In genomic region chr17:24558600-24559099, GRCm38 (mm10) we compare ENCODE assay signal across 8 mouse cellular contexts. TPM values are rescaled to one million over a fixed set of nuclear protein-coding genes. Genes with fewer than 3 reads are reported as not detected.
DNase-seq lines count a peak whose midpoint lies in the region; ATAC-seq and TF ChIP-seq lines count a peak whose summit lies in the region.

No protein-coding gene starts in this region.

- no peak for TF ChIP-seq EP300 in liver, postnatal 0 days (IDR thresholded peaks at IDR 0.05; ENCODE audit: low read depth)

- H3K9me3 ChIP-seq in forebrain, embryonic 10.5 days = no peaks in the 10 kb centered on the region
- no peaks in the 10 kb centered on the region for H3K9me3 ChIP-seq in hindbrain, embryonic 15.5 days
- no peaks in the 10 kb centered on the region for H3K9me3 ChIP-seq in liver, postnatal 0 days (ENCODE audit: low read length)

- 44% methylated on average over 4 of the region's 4 CpGs for WGBS in forebrain, embryonic 10.5 days
- 6% methylated on average over 4 of the region's 4 CpGs for WGBS in hindbrain, embryonic 15.5 days
- WGBS in liver, postnatal 0 days (ENCODE audit: insufficient replicate concordance) = 62% methylated on average over 4 of the region's 4 CpGs
- WGBS in small intestine, adult 2 months = 71% methylated on average over 4 of the region's 4 CpGs

- TF ChIP-seq POLR2A in small intestine, adult 2 months (IDR thresholded peaks at IDR 0.05; ENCODE audit: low read depth, low read length) = no peak

- H3K36me3 ChIP-seq in forebrain, embryonic 10.5 days (replicated peaks) = peaks cover 10% of the 10 kb centered on the region; the same call in 1 of the 2 replicates
- no peaks in the 10 kb centered on the region for H3K36me3 ChIP-seq in hindbrain, embryonic 15.5 days
- no peaks in the 10 kb centered on the region for H3K36me3 ChIP-seq in liver, postnatal 0 days (replicated peaks; ENCODE audit: insufficient read depth, low read length)
- no peaks in the 10 kb centered on the region for H3K36me3 ChIP-seq in small intestine, adult 2 months (ENCODE audit: control insufficient read depth, insufficient read depth, low read length)

- H3K9ac ChIP-seq in hindbrain, embryonic 15.5 days = no peak overlapping the region
- H3K9ac ChIP-seq in liver, postnatal 0 days (replicated peaks) = no peak overlapping the region

- peak; percentile 14 for DNase-seq in adrenal gland, postnatal 14 days
- no peak for DNase-seq in adrenal gland, adult 2 months
- peak; percentile 23 for DNase-seq in forebrain, embryonic 10.5 days (ENCODE audit: extremely low spot score, low spot score)
- no peak for DNase-seq in liver, postnatal 0 days
- no peak for DNase-seq in cerebellum, postnatal 4 days (ENCODE audit: low spot score in 2 of 2)

- H3K4me1 ChIP-seq in forebrain, embryonic 10.5 days = peaks cover 33% of the 10 kb centered on the region
- peaks cover 33% of the 10 kb centered on the region for H3K4me1 ChIP-seq in hindbrain, embryonic 15.5 days (replicated peaks)
- peaks cover 3% of the 10 kb centered on the region; the same call in 1 of the 2 replicates for H3K4me1 ChIP-seq in liver, postnatal 0 days (ENCODE audit: insufficient read depth)
- peaks cover 3% of the 10 kb centered on the region; the same call in 1 of the 2 replicates for H3K4me1 ChIP-seq in small intestine, adult 2 months (ENCODE audit: control insufficient read depth, insufficient read depth, insufficient read length, low read length)

- TF ChIP-seq CTCF in liver, postnatal 0 days (IDR thresholded peaks at IDR 0.05; ENCODE audit: low read depth) = no peak
- no peak for TF ChIP-seq CTCF in small intestine, adult 2 months (IDR thresholded peaks at IDR 0.05; ENCODE audit: extremely low read depth, insufficient read length, insufficient replicate concordance, low read depth, low read length)

- H3K27me3 ChIP-seq in forebrain, embryonic 10.5 days (ENCODE audit: poor library complexity, severe bottlenecking) = no peaks in the 10 kb centered on the region
- H3K27me3 ChIP-seq in hindbrain, embryonic 15.5 days = no peaks in the 10 kb centered on the region
- no peaks in the 10 kb centered on the region for H3K27me3 ChIP-seq in liver, postnatal 0 days (ENCODE audit: insufficient read depth, low read length)
- no peaks in the 10 kb centered on the region for H3K27me3 ChIP-seq in small intestine, adult 2 months (ENCODE audit: control insufficient read depth, insufficient read depth, low read length)

- peak overlapping the region; percentile 31; the same call in 1 of the 2 replicates for H3K4me3 ChIP-seq in forebrain, embryonic 10.5 days
- H3K4me3 ChIP-seq in hindbrain, embryonic 15.5 days = no peak overlapping the region
- no peak overlapping the region for H3K4me3 ChIP-seq in liver, postnatal 0 days (ENCODE audit: low read depth, low read length)
- H3K4me3 ChIP-seq in small intestine, adult 2 months (ENCODE audit: low read depth, low read length) = no peak overlapping the region

- peak overlapping the region; percentile 83 for H3K27ac ChIP-seq in forebrain, embryonic 10.5 days
- H3K27ac ChIP-seq in hindbrain, embryonic 15.5 days (replicated peaks) = peak overlapping the region; percentile 76
- peak overlapping the region; percentile 67 for H3K27ac ChIP-seq in liver, postnatal 0 days (ENCODE audit: low read depth)
- peak overlapping the region; percentile 62; the same call in 1 of the 2 replicates for H3K27ac ChIP-seq in small intestine, adult 2 months (ENCODE audit: insufficient read depth, low read depth, low read length)

- 0 out of 2 replicates have a peak overlapping the region, but pooled peaks have one; percentile 4 for H3K4me2 ChIP-seq in hindbrain, embryonic 15.5 days
- H3K4me2 ChIP-seq in liver, postnatal 0 days (ENCODE audit: low read depth, low read length) = no peak overlapping the region

- ATAC-seq in hindbrain, embryonic 15.5 days (ENCODE audit: low FRiP score, low read depth) = peak; percentile 77; the same call in 1 of the 2 replicates
- no peak for ATAC-seq in liver, postnatal 0 days
- no peak for ATAC-seq in erythroblast, adult 5-6 weeks (replicated peaks; ENCODE audit: low FRiP score, poor library complexity, severe bottlenecking)

RNA-seq across cellular contexts. Expression of gene Pkd1, which starts 9.0 kb away (rescaled TPM):
- 42.2 and 44.3 TPM in 2 replicates for total RNA-seq in adrenal gland, postnatal 14 days (2021)
- 10 to 100 TPM; 34.3 to 40.5 TPM for total RNA-seq in adrenal gland, adult 2 months (2021)
- 73.2 and 73.3 TPM in 2 replicates for polyA plus RNA-seq in adrenal gland, adult 2 months (2012; rRNA removed)
- 12.9 and 16.3 TPM in 2 replicates for polyA plus RNA-seq in forebrain, embryonic 10.5 days (2016; fragmentation: Nextera tagmentation; extraction: Ambion mirVana)
- 22.6 and 30.3 TPM in 2 replicates for polyA plus RNA-seq in hindbrain, embryonic 15.5 days (2015; fragmentation: Nextera tagmentation; extraction: Ambion mirVana)
- polyA plus RNA-seq in liver, postnatal 0 days (2015; fragmentation: Nextera tagmentation; extraction: Ambion mirVana) = 2.7 and 2.8 TPM in 2 replicates
- polyA plus RNA-seq in small intestine, adult 2 months (2012; rRNA removed) = 26.1 and 31.9 TPM in 2 replicates
- 1.5 and 6.1 TPM in 2 replicates for total RNA-seq in erythroblast, adult 5-6 weeks (2015; ENCODE audit: low replicate concordance)
- 3.8 and 16.2 TPM in 2 replicates for total RNA-seq in erythroblast, adult 5-6 weeks (2017; ENCODE audit: low replicate concordance)

RNA-seq across cellular contexts. Expression of gene Rab26, which starts 24.6 kb away (rescaled TPM):
- 1.1 and 1.8 TPM in 2 replicates for total RNA-seq in adrenal gland, postnatal 14 days (2021)
- 1 to 10 TPM in 1 of 2 experiments, under 1 TPM in 1; 0.98 to 1.8 TPM for total RNA-seq in adrenal gland, adult 2 months (2021)
- 0.65 and 1.1 TPM in 2 replicates for polyA plus RNA-seq in adrenal gland, adult 2 months (2012; rRNA removed)
- polyA plus RNA-seq in forebrain, embryonic 10.5 days (2016; fragmentation: Nextera tagmentation; extraction: Ambion mirVana) = 1.9 and 3.5 TPM in 2 replicates
- 6.3 and 8.2 TPM in 2 replicates for polyA plus RNA-seq in hindbrain, embryonic 15.5 days (2015; fragmentation: Nextera tagmentation; extraction: Ambion mirVana)
- polyA plus RNA-seq in liver, postnatal 0 days (2015; fragmentation: Nextera tagmentation; extraction: Ambion mirVana) = 0.45 and 0.81 TPM in 2 replicates
- 1.2 and 6.1 TPM in 2 replicates for polyA plus RNA-seq in small intestine, adult 2 months (2012; rRNA removed)
- total RNA-seq in erythroblast, adult 5-6 weeks (2015; ENCODE audit: low replicate concordance) = not detected in 2 replicates
- total RNA-seq in erythroblast, adult 5-6 weeks (2017; ENCODE audit: low replicate concordance) = not detected in 2 replicates

RNA-seq across cellular contexts. Expression of gene Traf7, which starts 30.9 kb away (rescaled TPM):
- total RNA-seq in adrenal gland, postnatal 14 days (2021) = 85.4 and 101 TPM in 2 replicates
- total RNA-seq in adrenal gland, adult 2 months (2021) = 100 to 1,000 TPM in 1 of 2 experiments, 10 to 100 TPM in 1; 91.4 to 105 TPM
- polyA plus RNA-seq in adrenal gland, adult 2 months (2012; rRNA removed) = 152 and 167 TPM in 2 replicates
- 128 and 132 TPM in 2 replicates for polyA plus RNA-seq in forebrain, embryonic 10.5 days (2016; fragmentation: Nextera tagmentation; extraction: Ambion mirVana)
- polyA plus RNA-seq in hindbrain, embryonic 15.5 days (2015; fragmentation: Nextera tagmentation; extraction: Ambion mirVana) = 88.7 and 91.0 TPM in 2 replicates
- polyA plus RNA-seq in liver, postnatal 0 days (2015; fragmentation: Nextera tagmentation; extraction: Ambion mirVana) = 14.1 and 17.2 TPM in 2 replicates
- 75.8 and 113 TPM in 2 replicates for polyA plus RNA-seq in small intestine, adult 2 months (2012; rRNA removed)
- total RNA-seq in erythroblast, adult 5-6 weeks (2015; ENCODE audit: low replicate concordance) = 11.9 and 13.2 TPM in 2 replicates
- 24.2 and 45.2 TPM in 2 replicates for total RNA-seq in erythroblast, adult 5-6 weeks (2017; ENCODE audit: low replicate concordance)

Comparison
In these comparisons a context has a peak if more than half of its experiments do, and no peak if none do; other contexts are left out.
1. DNase-seq: peak in adrenal gland, postnatal 14 days (single experiment) and forebrain, embryonic 10.5 days (single experiment); none in adrenal gland, adult 2 months (single experiment), liver, postnatal 0 days (single experiment) and cerebellum, postnatal 4 days (0 of 2).
2. Peak in every context shown above with its lines, with median percentiles within 50 percentile points of each other: H3K27ac ChIP-seq.